Mouse (Mus musculus): ENCODE measurements around the gene Smtn.

DNA sequence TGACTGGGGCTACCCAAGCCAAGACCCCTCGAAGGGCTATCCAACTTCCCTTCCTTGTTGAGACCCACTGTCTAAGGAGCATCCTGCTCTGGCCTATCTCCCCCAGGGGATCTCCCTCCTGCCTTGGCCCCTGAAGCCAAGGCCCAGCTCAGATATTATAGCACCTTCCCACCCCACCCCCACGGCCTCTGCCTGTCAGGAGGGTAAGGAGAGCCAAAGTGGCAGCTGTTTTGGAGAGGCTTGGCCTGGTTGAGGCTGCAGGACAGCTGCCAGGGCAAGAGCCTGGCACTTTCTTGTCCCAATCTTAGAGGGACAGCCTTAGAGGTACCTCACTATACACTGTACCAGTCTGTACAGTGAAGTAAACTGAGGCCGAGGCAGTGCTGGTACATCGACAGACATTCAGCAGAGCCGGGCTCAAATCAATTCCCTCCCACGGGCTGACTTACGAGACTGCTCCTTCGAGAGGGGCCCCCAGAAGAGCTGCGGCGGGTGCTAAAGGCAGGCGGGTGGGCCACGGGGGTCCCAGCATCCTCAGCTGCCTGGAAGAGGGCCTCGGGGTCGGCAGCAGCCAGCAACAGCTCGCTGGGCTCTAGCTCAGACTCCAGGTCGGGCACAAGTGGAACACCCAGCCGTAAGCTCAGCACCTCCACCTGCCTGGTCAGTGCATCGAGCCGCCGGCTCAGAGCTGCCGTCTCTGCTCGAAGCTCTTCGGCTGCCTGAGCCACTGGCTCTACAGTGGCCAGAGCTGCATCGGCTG, 13.3 kb downstream of the Smtn start:
- TF ChIP-seq CTCF (conservative IDR thresholded peaks at IDR 0.05; ENCODE audit: insufficient read depth, insufficient read length, low read depth, low read length) (no peak), POLR2A (IDR thresholded peaks at IDR 0.05; ENCODE audit: low read depth, low read length) (no peak)

All from kidney, adult 2 months (tissue).